Mouse (Mus musculus) cortical plate, adult 2 months (tissue): ENCODE measurements at regions not wholly inside any gene's neighbourhood (a gene's known extent, or its start where the extent isn't known, plus 50 kb on each side); places are given as distances from the start of the nearest gene placed in this dataset.

Experiments used
- CTCF ChIP-seq: fragments of 200-500 bp; IDR thresholded peaks from 2 replicates; pipeline ENCODE4 v1.5.1; 2011; ENCODE audit warnings: mild to moderate bottlenecking, control low read depth, low read length; ENCODE audit not compliant: insufficient read depth; ENCODE audit errors: extremely low read depth
- POLR2A ChIP-seq: fragments of 200-500 bp; IDR thresholded peaks from 2 replicates; pipeline ENCODE4 v1.6.1; 2011; ENCODE audit warnings: mild to moderate bottlenecking, low read length, control low read depth; ENCODE audit not compliant: insufficient read depth; ENCODE audit errors: extremely low read depth

- TF ChIP-seq CTCF (no peak), POLR2A (no peak)
Measured at GRCm38 (mm10) chr6:98631269-98631668, 288.7 kb upstream of the Gm765 start.
